ENCODE assay signal across 9 mouse cellular contexts in the genomic region with DNA sequence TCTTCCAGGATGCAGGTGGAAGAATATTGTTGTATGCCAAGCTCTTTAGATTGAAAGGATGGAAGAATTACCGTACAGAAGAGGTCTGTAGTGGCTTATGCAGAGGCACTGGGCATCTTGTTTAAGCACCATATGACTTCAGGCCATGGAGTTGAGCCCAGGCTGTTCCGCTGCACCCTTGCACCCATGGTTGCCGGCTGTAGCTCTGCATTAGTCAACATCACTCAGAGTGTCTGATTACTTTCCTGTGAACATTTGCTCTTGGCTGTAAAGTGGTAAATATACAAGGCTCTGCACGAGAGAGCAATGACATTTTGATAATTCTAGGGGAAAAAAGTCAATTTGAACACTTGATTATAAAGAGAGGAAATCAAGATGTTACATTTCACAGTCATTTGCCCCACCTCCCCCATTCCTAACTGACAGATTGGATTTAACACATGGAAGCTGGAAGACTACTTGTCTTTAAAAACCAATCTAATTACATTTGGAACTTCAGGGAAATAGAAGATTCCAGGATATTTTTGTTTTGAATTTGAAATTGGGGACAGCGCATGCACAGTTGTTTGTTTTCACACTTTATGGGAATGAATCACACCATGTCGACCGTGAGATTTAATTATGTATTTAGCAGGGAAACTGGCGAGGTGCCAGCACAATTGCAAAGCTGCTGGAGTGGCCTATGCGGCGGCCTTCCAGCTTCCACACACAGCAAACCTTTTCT.
DNase-seq lines count a peak whose midpoint lies in the region; ATAC-seq and TF ChIP-seq lines count a peak whose summit lies in the region.
"Had no signal": no experiment of that assay in that cellular context is flagged by ENCODE, and none has a peak within 500 bp of the region (broad histone marks: within the 10 kb centered on the region; RNA-seq: fewer than 3 reads in every experiment).

No protein-coding gene starts in this region.

- no peak overlapping the region for H3K4me2 ChIP-seq in limb, embryonic 14.5 days (replicated peaks; ENCODE audit: low read depth, low read length, severe bottlenecking)
- H3K4me2 ChIP-seq: lung, embryonic 15.5 days had no signal

- H3K27ac ChIP-seq in limb, embryonic 14.5 days (replicated peaks; ENCODE audit: low read depth, low read length): no peak overlapping the region
- no peak overlapping the region for H3K27ac ChIP-seq in limb, embryonic 10.5 days
- H3K27ac ChIP-seq: lung, embryonic 15.5 days had no signal

- DNase-seq in limb, embryonic 14.5 days (ENCODE audit: low spot score): peak; percentile 10
- DNase-seq in limb, embryonic 10.5 days (ENCODE audit: low spot score): no peak
- peak; percentile 12 to 29 for DNase-seq in frontal cortex, postnatal 14 days (ENCODE audit: low spot score in 2 of 2)
- DNase-seq in layer of hippocampus, postnatal 14 days (ENCODE audit: low spot score in 2 of 2): peak; percentile 4 to 76
- peak; percentile 64 to 66 for DNase-seq in right cerebral cortex, adult 2 months (ENCODE audit: low spot score in 2 of 2)
- DNase-seq in spleen, postnatal 4 days (ENCODE audit: low spot score in 2 of 2): no peak

- no peaks in the 10 kb centered on the region for H3K9me3 ChIP-seq in limb, embryonic 14.5 days (ENCODE audit: control insufficient read depth, low read length)
- H3K9me3 ChIP-seq in limb, embryonic 10.5 days (replicated peaks): no peaks in the 10 kb centered on the region
- H3K9me3 ChIP-seq: lung, embryonic 15.5 days had no signal

- H3K36me3 ChIP-seq in limb, embryonic 14.5 days (ENCODE audit: control insufficient read depth, insufficient read depth, low read length): no peaks in the 10 kb centered on the region
- no peaks in the 10 kb centered on the region for H3K36me3 ChIP-seq in limb, embryonic 10.5 days
- H3K36me3 ChIP-seq: lung, embryonic 15.5 days had no signal

- no peak overlapping the region for H3K4me3 ChIP-seq in limb, embryonic 14.5 days (replicated peaks; ENCODE audit: low read length)
- H3K4me3 ChIP-seq in limb, embryonic 10.5 days: no peak overlapping the region
- H3K4me3 ChIP-seq: lung, embryonic 15.5 days had no signal

- 62% methylated on average over 10 of the region's 10 CpGs for WGBS in limb, embryonic 14.5 days
- WGBS in limb, embryonic 10.5 days: 83% methylated on average over 10 of the region's 10 CpGs

- H3K4me1 ChIP-seq in limb, embryonic 14.5 days (ENCODE audit: control insufficient read depth, insufficient read depth, low read length): no peaks in the 10 kb centered on the region
- no peaks in the 10 kb centered on the region for H3K4me1 ChIP-seq in limb, embryonic 10.5 days
- H3K4me1 ChIP-seq: lung, embryonic 15.5 days had no signal

- H3K9ac ChIP-seq in limb, embryonic 14.5 days (ENCODE audit: low read depth, low read length, severe bottlenecking): no peak overlapping the region
- H3K9ac ChIP-seq: lung, embryonic 15.5 days had no signal

- TF ChIP-seq POLR2A in limb, embryonic 14.5 days (IDR thresholded peaks at IDR 0.05; ENCODE audit: borderline replicate concordance, extremely low read depth, insufficient read depth, insufficient read length): no peak

- H3K27me3 ChIP-seq in limb, embryonic 14.5 days (ENCODE audit: control insufficient read depth, insufficient read depth, low read length): no peaks in the 10 kb centered on the region
- no peaks in the 10 kb centered on the region for H3K27me3 ChIP-seq in limb, embryonic 10.5 days (ENCODE audit: low read depth, poor library complexity, severe bottlenecking)
- H3K27me3 ChIP-seq: lung, embryonic 15.5 days had no signal

- ATAC-seq in limb, embryonic 14.5 days (ENCODE audit: low FRiP score, low read depth): no peak
- ATAC-seq in monocyte, adult 5-6 weeks (replicated peaks; ENCODE audit: insufficient number of reproducible peaks, low FRiP score, low TSS enrichment, poor library complexity, severe bottlenecking): no peak
- no peak for ATAC-seq in CD4-positive, CD25-positive, alpha-beta regulatory T cell, adult 4 months

Comparison
In these comparisons a context has a peak if more than half of its experiments do, and no peak if none do; other contexts are left out.
1. DNase-seq: peak in limb, embryonic 14.5 days (single experiment), frontal cortex, postnatal 14 days (2 of 2), layer of hippocampus, postnatal 14 days (2 of 2) and right cerebral cortex, adult 2 months (2 of 2); none in limb, embryonic 10.5 days (single experiment) and spleen, postnatal 4 days (0 of 2).